Mouse (Mus musculus) gonadal fat pad, adult 2 months (tissue): Measurements from ENCODE around the gene Slc15a1. TPM values are rescaled to one million over a fixed set of nuclear protein-coding genes. Genes with fewer than 3 reads are reported as not detected.

Experiments used
- polyA plus RNA-seq: library from polyadenylated mRNA; depleted of rRNA; stranded (reverse); fragments of >200 nt; gene quantifications from 2 replicates; pipeline ENCODE4 v1.2.3, GENCODE M21; 2012; rRNA removed

Slc15a1 gene
- polyA plus RNA-seq, 1 experiment: 0.26 TPM

Other genes with a start within 250 kb of the Slc15a1 start
- 27.0 and 28.0 TPM in 2 replicates for gene Stk24, start 125.2 kb downstream of the Slc15a1 start, polyA plus RNA-seq